Mouse (Mus musculus): ENCODE measurements at regions not wholly inside any gene's neighbourhood (a gene's known extent, or its start where the extent isn't known, plus 50 kb on each side); places are given as distances from the start of the nearest gene placed in this dataset.

DNA sequence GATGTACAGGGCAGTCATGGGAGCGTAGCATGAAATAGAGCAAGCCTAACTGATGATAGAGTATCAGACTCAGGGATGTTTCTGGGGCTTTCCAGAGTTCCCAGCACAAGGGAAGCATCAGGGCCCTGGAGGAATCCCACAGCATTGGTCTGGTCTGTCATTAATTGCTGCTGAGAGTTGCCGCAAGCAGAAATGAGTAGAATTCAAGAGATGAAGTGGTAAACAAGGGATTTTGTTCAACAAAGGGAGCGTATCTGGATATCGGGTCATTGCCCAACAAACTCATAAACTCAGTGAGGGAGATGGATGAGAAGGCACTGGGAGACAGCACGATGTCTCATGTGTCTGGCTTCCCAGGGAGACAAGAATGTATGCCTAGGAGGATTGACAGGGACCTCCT, 165.6 kb upstream of the Serp2 start:
- TF ChIP-seq CTCF (IDR thresholded peaks at IDR 0.05; ENCODE audit: control insufficient read depth, insufficient read depth, insufficient read length) (no peak), MAX (IDR thresholded peaks at IDR 0.05) (no peak)

All from C2C12 (cell line).